Mouse (Mus musculus): Measurements from ENCODE around the gene Tnfaip8l1.

GRCm38 (mm10) chr17:56217670-56218069 lies 55.4 kb downstream of the Tnfaip8l1 start:
- TF ChIP-seq CTCF (IDR thresholded peaks at IDR 0.05; ENCODE audit: low read depth, low read length) (no peak), POLR2AphosphoS5 (IDR thresholded peaks at IDR 0.05; ENCODE audit: insufficient replicate concordance, low read depth, low read length) (no peak), GATA1 (IDR thresholded peaks at IDR 0.05; ENCODE audit: borderline replicate concordance, low read length) (no peak), TAL1 (conservative IDR thresholded peaks at IDR 0.05; ENCODE audit: low read depth, low read length) (no peak), GATA2 (IDR thresholded peaks at IDR 0.05; ENCODE audit: borderline replicate concordance, low read depth, low read length) (no peak)

Data from G1E (cell line).